Mouse (Mus musculus) B cell, adult 62 days (primary cell): ENCODE data around the gene Adora3. TPM values are rescaled to one million over a fixed set of nuclear protein-coding genes. Genes with fewer than 3 reads are reported as not detected.

ENCODE experiments used
- total RNA-seq: library from RNA; stranded (reverse); gene quantifications from 4 replicates; pipeline ENCODE4 v1.2.4, GENCODE M21; 2023

Gene Adora3
- not detected in 4 replicates for total RNA-seq

DNA sequence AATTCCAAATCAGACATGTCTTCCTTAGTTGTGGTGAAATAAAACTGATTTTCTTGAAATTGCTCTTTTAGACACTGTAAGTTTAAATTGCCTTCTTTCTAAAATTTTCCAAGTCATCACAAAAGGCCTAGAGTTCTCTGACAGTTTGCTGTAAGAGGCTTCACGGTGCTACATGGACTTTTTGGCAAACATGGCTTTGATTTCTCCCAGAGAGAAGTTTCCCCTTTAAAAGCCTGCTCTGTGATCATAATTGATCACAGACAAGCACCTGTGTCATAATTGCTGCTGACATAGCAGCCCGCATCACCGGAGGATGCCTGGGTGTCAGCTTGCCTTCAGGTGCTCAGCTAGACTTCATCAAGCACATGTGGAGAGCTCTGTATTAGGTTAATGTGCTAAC lies at the start of gene Adora3, which contains the start of gene Tmigd3:
Gene Adora3, plus strand, starts transcription at position 301 of the 400 bp plus-strand sequence.
Gene Tmigd3, plus strand, starts transcription at position 346 of the 400 bp plus-strand sequence.

DNA sequence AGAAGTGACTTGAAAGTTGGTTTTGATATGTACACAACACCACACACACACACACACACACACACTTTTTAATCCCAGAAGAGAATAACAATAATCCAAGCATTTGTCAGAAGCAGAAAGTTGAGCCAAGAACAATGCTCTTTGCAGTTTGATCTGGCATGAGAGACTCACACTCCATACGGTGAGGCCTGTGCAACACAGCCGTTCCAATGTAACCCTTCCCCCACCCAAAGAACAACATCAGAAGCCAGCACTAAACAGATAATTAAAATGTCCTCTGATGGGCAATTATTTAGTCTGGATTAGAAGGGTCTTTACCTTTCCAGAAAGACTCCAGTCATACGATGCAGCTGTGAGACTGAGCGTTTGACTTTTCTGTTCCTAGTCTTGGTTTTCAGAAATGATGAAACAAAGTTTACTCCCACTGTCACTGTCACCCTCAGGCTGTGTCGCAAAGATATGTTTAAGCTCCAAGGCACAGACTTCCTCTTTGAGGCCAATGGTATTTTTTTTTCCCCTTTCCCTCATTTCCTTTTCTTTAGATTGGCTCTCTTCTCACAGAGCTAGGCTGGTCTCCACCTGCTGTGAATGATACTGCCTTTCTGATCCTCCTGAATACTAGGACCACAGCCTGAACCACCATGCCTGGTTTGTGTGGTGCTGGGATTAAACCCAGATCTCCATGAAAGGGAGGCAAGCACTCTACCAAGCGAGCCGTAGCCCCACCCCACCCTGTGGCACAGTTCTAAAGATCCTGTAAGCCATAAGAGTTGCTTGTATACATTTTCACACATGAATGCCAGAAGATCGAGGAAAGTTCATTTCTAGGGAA lies 61.8 kb downstream of the Adora3 start, which contains the start of gene I830077J02Rik:
Gene I830077J02Rik, minus strand, starts transcription at position 425 of the 832 bp plus-strand sequence.

Other genes starting within 250 kb of the Adora3 start
- gene Ddx20, start 183.3 kb upstream of the Adora3 start, total RNA-seq, result 32.4 to 34.6 TPM (median 33.8 TPM) in 4 replicates
- gene Inka2, start 166.3 kb upstream of the Adora3 start, total RNA-seq, result 0.17 TPM in 1 of 4 replicates, not detected in the others
- 116 to 147 TPM (median 132 TPM) in 4 replicates for gene Rap1a, start 69.5 kb upstream of the Adora3 start, total RNA-seq
- 0.52 to 0.57 TPM in 2 of 4 replicates, not detected in the others for gene Tmigd3, start within 50 bp of the Adora3 start, total RNA-seq
- 22.2 to 23.8 TPM (median 22.8 TPM) in 4 replicates for gene I830077J02Rik, start 61.8 kb downstream of the Adora3 start, total RNA-seq
- 41.0 to 46.1 TPM (median 43.0 TPM) in 4 replicates for gene Wdr77, start 88.5 kb downstream of the Adora3 start, total RNA-seq
- 135 to 153 TPM (median 143 TPM) in 4 replicates for gene Atp5f1, start 89.2 kb downstream of the Adora3 start, total RNA-seq
- gene Ovgp1, start 102.9 kb downstream of the Adora3 start, total RNA-seq, result 2.4 to 4.5 TPM (median 3.5 TPM) in 4 replicates
- gene Pifo, start 143.8 kb downstream of the Adora3 start, total RNA-seq, result 1.1 to 2.5 TPM (median 1.6 TPM) in 4 replicates
- gene Chil5, start 162.0 kb downstream of the Adora3 start, total RNA-seq, result not detected in 4 replicates
- gene Chia1, start 242.4 kb downstream of the Adora3 start, total RNA-seq, result not detected in 4 replicates